Mouse (Mus musculus) forebrain, embryonic 10.5 days (tissue): ENCODE results near the gene Fam170b. TPM values are rescaled to one million over a fixed set of nuclear protein-coding genes. Genes with fewer than 3 reads are reported as not detected.
A peak's percentile ranks its signal among the peaks of the same experiment; 100 is the strongest.

Experiments used
- DNase-seq: peaks from one replicate; pipeline ENCODE4 v3.0.0-alpha.2; 2017; ENCODE audit warnings: low spot score; ENCODE audit errors: extremely low spot score
- H3K27ac ChIP-seq: fragments of 300-500 bp; sonication (generic); 2 replicates; pipeline ENCODE4 v1.5.1; 2016; ENCODE audit warnings: mild to moderate bottlenecking
- H3K27me3 ChIP-seq: fragments of 300-500 bp; sonication (generic); 2 replicates; pipeline ENCODE4 v1.6.1; 2016; ENCODE audit warnings: mild to moderate bottlenecking; ENCODE audit not compliant: poor library complexity, severe bottlenecking
- H3K36me3 ChIP-seq: fragments of 300-500 bp; sonication (generic); replicated peaks from 2 replicates; pipeline ENCODE4 v1.6.1; 2016; ENCODE audit warnings: mild to moderate bottlenecking, moderate library complexity
- H3K4me1 ChIP-seq: fragments of 300-500 bp; sonication (generic); 2 replicates; pipeline ENCODE4 v1.6.1; 2016
- H3K4me3 ChIP-seq: fragments of 300-500 bp; sonication (generic); 2 replicates; pipeline ENCODE4 v1.5.1; 2016; ENCODE audit warnings: mild to moderate bottlenecking, moderate library complexity
- H3K9me3 ChIP-seq: fragments of 300-500 bp; sonication (generic); 2 replicates; pipeline ENCODE4 v1.6.1; 2016; ENCODE audit warnings: mild to moderate bottlenecking, moderate library complexity
- WGBS: fragments of 180-500 bp; shearing (Covaris S2); methylation state at CpG from one replicate; pipeline ENCODE4 v1.1.7; 2016; 5-methylcytosine and 5-hydroxymethylcytosine counted together
- polyA plus RNA-seq: library from polyadenylated mRNA; unstranded; fragments of >200 nt; fragmentation: Nextera tagmentation; extraction: Ambion mirVana; gene quantifications from 2 replicates; pipeline ENCODE4 v1.2.1, GENCODE M21; 2016

Gene Fam170b
- polyA plus RNA-seq, 1 experiment from 2014 or later = not detected

DNA sequence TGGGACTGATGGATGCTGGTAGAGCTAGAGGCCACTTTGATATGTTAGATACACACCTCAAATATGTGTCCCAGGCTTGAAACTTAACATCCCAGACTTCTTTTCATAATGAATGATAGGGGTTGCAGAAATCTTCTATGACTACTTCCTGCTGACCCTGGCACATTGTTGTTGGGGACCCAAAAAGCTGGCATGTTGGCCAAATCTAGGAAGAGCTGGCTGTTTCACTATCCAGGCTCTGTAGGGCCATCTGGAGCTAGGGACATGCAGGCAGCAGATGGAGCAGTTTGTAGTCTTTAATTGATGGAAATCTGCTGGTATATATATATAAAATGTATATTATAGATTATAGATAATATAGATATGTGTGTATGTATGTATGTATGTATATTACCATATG, 8.3 kb downstream of the Fam170b start:
- no peaks in the 10 kb centered on the region for H3K4me1 ChIP-seq
- H3K4me3 ChIP-seq = no peak overlapping the region
- DNase-seq = no peak
- H3K27ac ChIP-seq = no peak overlapping the region
- no peaks in the 10 kb centered on the region for H3K27me3 ChIP-seq
- H3K36me3 ChIP-seq = no peaks in the 10 kb centered on the region
- no peaks in the 10 kb centered on the region for H3K9me3 ChIP-seq

DNA sequence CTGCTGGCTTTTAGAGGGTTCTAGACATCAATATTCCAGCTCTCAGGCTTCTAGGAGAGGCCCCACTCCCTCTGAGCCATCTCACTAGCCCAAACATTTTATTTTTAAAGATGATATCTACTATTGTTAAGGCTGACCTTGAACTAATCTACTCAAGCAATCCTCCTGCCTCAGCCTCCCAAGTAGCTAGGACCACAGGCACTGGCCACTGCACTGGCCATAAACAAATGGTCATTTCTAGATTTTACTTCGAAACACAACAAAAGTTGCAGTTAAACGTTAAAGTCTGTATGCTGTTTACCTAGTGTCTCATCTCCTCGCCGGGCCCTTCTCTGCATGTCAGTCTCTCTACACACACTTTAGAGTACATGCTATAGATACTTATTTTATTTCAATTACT, 20.3 kb downstream of the Fam170b start:
- Histone ChIP-seq H3K27me3 (peaks cover 38% of the 10 kb centered on the region), H3K4me3 (no peak overlapping the region), H3K4me1 (peaks cover 11% of the 10 kb centered on the region), H3K36me3 (no peaks in the 10 kb centered on the region), H3K27ac (no peak overlapping the region), H3K9me3 (no peaks in the 10 kb centered on the region)
- DNase-seq = no peak
- 88% methylated on average over 4 of the region's 4 CpGs for WGBS

GRCm38 (mm10) chr14:32856246-32856645, 22.5 kb downstream of the Fam170b start:
- Histone ChIP-seq H3K4me3 (peak overlapping the region; percentile 66), H3K36me3 (no peaks in the 10 kb centered on the region), H3K27ac (no peak overlapping the region), H3K4me1 (peaks cover 27% of the 10 kb centered on the region), H3K9me3 (no peaks in the 10 kb centered on the region), H3K27me3 (peaks cover 41% of the 10 kb centered on the region)
- WGBS = 46% methylated on average over 5 of the region's 5 CpGs
- no peak for DNase-seq

- H3K27ac ChIP-seq = peak within 1 kb of the TSS; percentile 83
- under 1% methylated on average over 67 of the region's 68 CpGs for WGBS
- no peaks in the 10 kb centered on the region for H3K36me3 ChIP-seq
- no peaks in the 10 kb centered on the region for H3K9me3 ChIP-seq
- H3K4me3 ChIP-seq = peak within 1 kb of the TSS; percentile 66
- DNase-seq = peak; percentile 59
- peaks cover 41% of the 10 kb centered on the region for H3K27me3 ChIP-seq
- H3K4me1 ChIP-seq = peaks cover 32% of the 10 kb centered on the region
Measured at GRCm38 (mm10) chr14:32856681-32857328, 23.0 kb downstream of the Fam170b start, which contains the start of gene Vstm4. TSS of gene Vstm4 (plus strand) at chr14:32856756.

DNA sequence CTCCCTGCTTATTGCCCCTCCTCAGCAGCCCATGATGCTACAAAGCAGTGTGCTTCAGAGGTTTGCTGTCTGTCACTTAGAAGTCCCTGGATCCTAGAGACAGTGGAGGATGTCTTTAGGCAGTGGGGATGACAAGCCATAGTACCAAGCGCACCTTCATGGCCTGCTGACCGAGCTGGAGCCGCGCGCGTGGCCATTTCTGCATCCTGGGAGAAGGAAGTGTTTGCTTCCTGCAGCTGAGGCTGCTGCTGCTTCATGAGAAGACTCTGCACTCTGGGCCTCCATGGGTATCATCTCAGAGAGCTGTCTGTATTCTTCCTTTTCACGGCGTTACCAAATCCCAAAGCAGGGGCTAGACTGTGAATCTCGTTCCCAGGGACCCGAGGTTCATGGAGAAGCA, 24.6 kb downstream of the Fam170b start:
- Histone ChIP-seq H3K27ac (no peak overlapping the region), H3K4me1 (peaks cover 32% of the 10 kb centered on the region), H3K4me3 (no peak overlapping the region), H3K36me3 (no peaks in the 10 kb centered on the region), H3K27me3 (peaks cover 41% of the 10 kb centered on the region), H3K9me3 (no peaks in the 10 kb centered on the region)
- 93% methylated on average over 10 of the region's 10 CpGs for WGBS
- no peak for DNase-seq

DNA sequence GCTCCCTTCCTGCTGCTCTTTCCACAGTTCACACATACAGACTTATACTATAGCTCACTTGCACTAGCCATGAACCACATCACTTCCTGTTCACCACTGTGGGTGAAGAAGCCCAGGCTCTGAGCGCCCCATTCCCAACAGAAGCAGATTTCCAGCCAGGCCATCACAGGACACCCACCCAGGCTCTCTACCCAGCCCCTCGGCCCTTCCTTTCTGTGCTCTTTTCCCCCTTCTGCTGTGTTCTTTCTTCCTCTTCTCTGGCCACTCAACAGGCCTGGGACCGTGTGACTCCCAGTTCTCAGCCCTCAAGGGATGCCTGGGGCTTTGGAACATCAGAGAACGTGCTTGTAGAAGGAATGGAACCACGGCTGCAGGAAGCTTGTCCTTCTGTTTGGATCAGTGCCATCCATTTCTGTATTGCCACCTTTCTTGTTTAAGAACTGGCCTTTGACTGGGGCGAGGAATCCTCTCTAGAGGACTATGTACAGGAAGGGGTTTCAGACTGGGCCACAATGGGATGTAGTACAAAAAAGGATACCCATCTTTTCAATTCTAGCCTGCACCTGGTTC, 25.3 kb downstream of the Fam170b start:
- DNase-seq = no peak
- H3K27ac ChIP-seq = no peak overlapping the region
- WGBS = 75% methylated on average over 6 of the region's 6 CpGs

GRCm38 (mm10) chr14:32859831-32860569, 26.2 kb downstream of the Fam170b start:
- WGBS = 66% methylated on average over 11 of the region's 11 CpGs
- no peak for DNase-seq
- Histone ChIP-seq H3K9me3 (no peaks in the 10 kb centered on the region), H3K4me3 (no peak overlapping the region), H3K36me3 (no peaks in the 10 kb centered on the region), H3K27ac (no peak overlapping the region), H3K4me1 (peaks cover 32% of the 10 kb centered on the region), H3K27me3 (peaks cover 41% of the 10 kb centered on the region)

More for the DNA sequence above, 25.3 kb downstream of the Fam170b start:
- peaks cover 32% of the 10 kb centered on the region for H3K4me1 ChIP-seq
- H3K9me3 ChIP-seq = no peaks in the 10 kb centered on the region
- H3K36me3 ChIP-seq = no peaks in the 10 kb centered on the region
- no peak overlapping the region for H3K4me3 ChIP-seq
- H3K27me3 ChIP-seq = peaks cover 41% of the 10 kb centered on the region

- no peaks in the 10 kb centered on the region for H3K36me3 ChIP-seq
- no peak for DNase-seq
- H3K4me1 ChIP-seq = peaks cover 32% of the 10 kb centered on the region
- WGBS = 32% methylated on average over 6 of the region's 6 CpGs
- H3K9me3 ChIP-seq = no peaks in the 10 kb centered on the region
- peak overlapping the region; percentile 9; the same call in 1 of the 2 replicates for H3K27ac ChIP-seq
- H3K4me3 ChIP-seq = no peak overlapping the region
- peaks cover 31% of the 10 kb centered on the region for H3K27me3 ChIP-seq
Measured at GRCm38 (mm10) chr14:32861149-32861581, 27.4 kb downstream of the Fam170b start.

DNA sequence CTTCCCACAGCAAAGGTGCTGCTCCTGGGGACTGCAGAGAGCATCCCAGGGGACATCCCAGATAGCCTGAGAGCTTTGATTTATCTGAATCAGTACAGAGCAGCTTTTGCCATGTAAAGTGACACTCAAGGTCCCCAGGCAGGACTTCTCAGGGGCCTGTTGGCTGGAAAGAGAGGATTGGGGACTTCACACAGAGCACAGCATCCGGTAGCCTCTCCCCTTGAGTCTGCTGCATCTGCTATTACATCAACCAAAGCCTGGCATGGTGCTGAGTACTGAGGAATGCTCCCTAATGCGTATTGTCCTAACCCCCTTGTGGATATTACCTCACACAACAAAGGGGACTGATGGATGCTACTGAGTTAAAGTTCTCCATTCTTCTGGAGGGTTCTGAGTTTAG, 27.9 kb downstream of the Fam170b start:
- no peaks in the 10 kb centered on the region for H3K36me3 ChIP-seq
- H3K27me3 ChIP-seq = peaks cover 27% of the 10 kb centered on the region
- no peaks in the 10 kb centered on the region for H3K9me3 ChIP-seq
- H3K4me1 ChIP-seq = peaks cover 28% of the 10 kb centered on the region
- peak overlapping the region; percentile 9; the same call in 1 of the 2 replicates for H3K27ac ChIP-seq
- WGBS = 38% methylated on average over 2 of the region's 2 CpGs
- H3K4me3 ChIP-seq = no peak overlapping the region
- DNase-seq = no peak

DNA sequence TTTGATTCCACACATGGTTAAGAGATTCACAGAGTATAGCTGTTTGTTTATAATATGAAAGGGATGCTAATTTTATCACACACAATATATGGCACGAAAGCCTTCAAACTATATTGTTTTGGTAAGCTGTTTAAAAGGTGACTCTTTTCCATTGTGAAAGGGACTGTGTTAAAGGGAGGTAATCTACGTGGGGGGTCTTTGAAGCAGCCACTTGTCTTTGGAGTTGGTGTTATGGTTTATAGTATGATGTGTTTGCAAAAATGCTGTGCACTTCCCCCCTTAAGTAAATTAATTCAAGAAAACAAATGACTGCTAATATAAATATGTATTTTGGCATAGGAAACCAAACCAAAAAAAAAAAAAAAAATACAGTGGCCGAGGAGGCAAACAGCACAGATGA, 31.6 kb downstream of the Fam170b start:
- Histone ChIP-seq H3K27me3 (no peaks in the 10 kb centered on the region), H3K27ac (no peak overlapping the region), H3K4me1 (peaks cover 13% of the 10 kb centered on the region), H3K4me3 (no peak overlapping the region), H3K9me3 (no peaks in the 10 kb centered on the region), H3K36me3 (no peaks in the 10 kb centered on the region)
- 93% methylated on average over 3 of the region's 3 CpGs for WGBS
- DNase-seq = no peak

- DNase-seq = no peak
- H3K27ac ChIP-seq = no peak overlapping the region
- no peak overlapping the region for H3K4me3 ChIP-seq
- WGBS = 88% methylated on average over 5 of the region's 5 CpGs
- H3K4me1 ChIP-seq = no peaks in the 10 kb centered on the region; the same call in 1 of the 2 replicates
- no peaks in the 10 kb centered on the region for H3K36me3 ChIP-seq
- no peaks in the 10 kb centered on the region for H3K9me3 ChIP-seq
- H3K27me3 ChIP-seq = no peaks in the 10 kb centered on the region
Measured at GRCm38 (mm10) chr14:32871963-32872362, 38.2 kb downstream of the Fam170b start.

GRCm38 (mm10) chr14:32877549-32877948, 43.8 kb downstream of the Fam170b start:
- Histone ChIP-seq H3K9me3 (no peaks in the 10 kb centered on the region), H3K4me3 (no peak overlapping the region), H3K36me3 (no peaks in the 10 kb centered on the region), H3K27me3 (no peaks in the 10 kb centered on the region), H3K27ac (no peak overlapping the region), H3K4me1 (no peaks in the 10 kb centered on the region; the same call in 1 of the 2 replicates)
- no peak for DNase-seq
- WGBS = 78% methylated on average over 6 of the region's 6 CpGs

GRCm38 (mm10) chr14:32880332-32880731, 46.6 kb downstream of the Fam170b start:
- Histone ChIP-seq H3K27me3 (no peaks in the 10 kb centered on the region), H3K9me3 (no peaks in the 10 kb centered on the region), H3K36me3 (no peaks in the 10 kb centered on the region), H3K4me1 (no peaks in the 10 kb centered on the region), H3K4me3 (no peak overlapping the region), H3K27ac (no peak overlapping the region)
- 92% methylated on average over 5 of the region's 5 CpGs for WGBS
- no peak for DNase-seq
